In the genomic region with DNA sequence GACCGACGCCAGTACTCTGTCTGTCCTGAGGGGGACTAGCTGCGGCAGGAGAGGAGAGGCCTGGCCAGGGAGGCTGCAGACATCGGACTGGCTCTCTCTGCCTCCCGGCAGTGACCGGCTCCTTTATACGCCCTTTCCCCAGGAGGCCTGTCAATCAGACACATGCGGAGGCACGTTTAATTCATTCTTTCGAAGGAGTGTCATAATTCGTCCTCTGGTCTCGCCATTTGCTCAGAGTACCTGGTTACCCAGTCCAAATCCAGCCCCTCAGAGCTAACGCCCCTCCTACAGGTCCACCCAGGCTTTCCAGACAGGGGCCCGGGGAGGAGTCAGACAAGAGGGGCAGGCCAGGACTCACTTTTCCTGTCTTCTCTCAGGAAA, we compare ENCODE assay signal across 8 mouse cellular contexts. TPM values are rescaled to one million over a fixed set of nuclear protein-coding genes. Genes with fewer than 3 reads are reported as not detected.
DNase-seq lines count a peak whose midpoint lies in the region; ATAC-seq and TF ChIP-seq lines count a peak whose summit lies in the region.

TSS of gene Thbs2 (minus strand) at position 242 of the 381 bp plus-strand sequence.

- H3K4me3 ChIP-seq in forebrain, embryonic 11.5 days (ENCODE audit: low read depth, low read length) = peak within 1 kb of the TSS; percentile 9; the same call in 1 of the 2 replicates
- peak within 1 kb of the TSS; percentile 42 for H3K4me3 ChIP-seq in heart, postnatal 0 days (ENCODE audit: low read depth, low read length)
- peak within 1 kb of the TSS; percentile 42 for H3K4me3 ChIP-seq in midbrain, embryonic 10.5 days

- peak; percentile 69 for ATAC-seq in forebrain, embryonic 11.5 days (replicated peaks; ENCODE audit: low FRiP score)
- ATAC-seq in heart, postnatal 0 days (ENCODE audit: insufficient read depth, low read depth) = peak; percentile 83

- H3K27ac ChIP-seq in forebrain, embryonic 11.5 days (ENCODE audit: low read depth, low read length) = no peak within 1 kb of the TSS
- H3K27ac ChIP-seq in heart, postnatal 0 days (ENCODE audit: low read depth) = peak within 1 kb of the TSS; percentile 41
- 0 out of 2 replicates have a peak within 1 kb of the TSS, but pooled peaks have one; percentile 57 for H3K27ac ChIP-seq in midbrain, embryonic 10.5 days (replicated peaks)

- no peaks in the 10 kb centered on the region for H3K27me3 ChIP-seq in forebrain, embryonic 11.5 days (ENCODE audit: control insufficient read depth, insufficient read depth, low read length)
- no peaks in the 10 kb centered on the region for H3K27me3 ChIP-seq in heart, postnatal 0 days (ENCODE audit: control insufficient read depth, insufficient read depth, low read length)
- H3K27me3 ChIP-seq in midbrain, embryonic 10.5 days (ENCODE audit: low read depth, poor library complexity, severe bottlenecking) = peaks cover 6% of the 10 kb centered on the region; the same call in 1 of the 2 replicates

- TF ChIP-seq CTCF in heart, postnatal 0 days (IDR thresholded peaks at IDR 0.05; ENCODE audit: low read depth) = no peak

- peak within 1 kb of the TSS; percentile 41 for H3K4me2 ChIP-seq in forebrain, embryonic 11.5 days (ENCODE audit: low read depth, low read length, severe bottlenecking)
- H3K4me2 ChIP-seq in heart, postnatal 0 days (ENCODE audit: low read depth, low read length) = peak within 1 kb of the TSS; percentile 56

- no peaks in the 10 kb centered on the region for H3K36me3 ChIP-seq in forebrain, embryonic 11.5 days (ENCODE audit: control insufficient read depth, insufficient read depth, low read length)
- H3K36me3 ChIP-seq in heart, postnatal 0 days (replicated peaks; ENCODE audit: control insufficient read depth, insufficient read depth, low read length) = no peaks in the 10 kb centered on the region
- H3K36me3 ChIP-seq in midbrain, embryonic 10.5 days = no peaks in the 10 kb centered on the region

- WGBS in forebrain, embryonic 11.5 days = 2% methylated on average over 14 of the region's 14 CpGs
- WGBS in heart, postnatal 0 days = 5% methylated on average over 14 of the region's 14 CpGs
- under 1% methylated on average over 14 of the region's 14 CpGs for WGBS in midbrain, embryonic 10.5 days

- TF ChIP-seq EP300 in heart, postnatal 0 days (IDR thresholded peaks at IDR 0.05; ENCODE audit: low read depth) = no peak

- no peaks in the 10 kb centered on the region for H3K9me3 ChIP-seq in forebrain, embryonic 11.5 days (ENCODE audit: control insufficient read depth, low read length)
- H3K9me3 ChIP-seq in heart, postnatal 0 days (replicated peaks; ENCODE audit: control insufficient read depth, low read length) = no peaks in the 10 kb centered on the region
- no peaks in the 10 kb centered on the region for H3K9me3 ChIP-seq in midbrain, embryonic 10.5 days (replicated peaks)

- peaks cover 7% of the 10 kb centered on the region for H3K4me1 ChIP-seq in forebrain, embryonic 11.5 days (replicated peaks; ENCODE audit: control insufficient read depth, insufficient read depth, low read length)
- peaks cover 17% of the 10 kb centered on the region for H3K4me1 ChIP-seq in heart, postnatal 0 days (ENCODE audit: control insufficient read depth, insufficient read depth)
- peaks cover 17% of the 10 kb centered on the region for H3K4me1 ChIP-seq in midbrain, embryonic 10.5 days

- DNase-seq in frontal cortex, postnatal 10 days (ENCODE audit: low spot score in 2 of 2) = peak; percentile 24 to 26
- DNase-seq in frontal cortex, adult 2 months (ENCODE audit: extremely low spot score in 1 of 2, low spot score in 1 of 2) = no peak
- DNase-seq in forebrain, embryonic 11.5 days (ENCODE audit: low spot score) = peak; percentile 64
- peak; percentile 63 for DNase-seq in heart, postnatal 0 days (ENCODE audit: low spot score)
- DNase-seq in kidney, postnatal 25 days = peak; percentile 56 to 74
- DNase-seq in midbrain, embryonic 10.5 days (ENCODE audit: low spot score) = peak; percentile 67
- peak; percentile 33 for DNase-seq in urinary bladder, adult 2 months (ENCODE audit: low spot score)
- DNase-seq in natural killer cell, adult 2 months (ENCODE audit: low spot score in 2 of 2) = no peak

- peak within 1 kb of the TSS; percentile 30; the same call in 1 of the 2 replicates for H3K9ac ChIP-seq in forebrain, embryonic 11.5 days (ENCODE audit: low read length)
- H3K9ac ChIP-seq in heart, postnatal 0 days (replicated peaks; ENCODE audit: low read depth, low read length) = peak within 1 kb of the TSS; percentile 33

RNA-seq across cellular contexts. Expression of gene Thbs2, which starts in this region (rescaled TPM):
- 6.6 and 8.6 TPM in 2 replicates for polyA plus RNA-seq in frontal cortex, adult 2 months (2012; rRNA removed)
- 2.4 and 4.7 TPM in 2 replicates for polyA plus RNA-seq in forebrain, embryonic 11.5 days (2014; fragmentation: Nextera tagmentation; extraction: Ambion mirVana)
- 39.5 and 49.7 TPM in 2 replicates for total RNA-seq in heart, postnatal 0 days (2014; rRNA removed; ENCODE audit: low replicate concordance)
- 17.8 and 17.9 TPM in 2 replicates for polyA plus RNA-seq in heart, postnatal 0 days (2015; fragmentation: Nextera tagmentation; extraction: Ambion mirVana)
- 2.0 and 6.4 TPM in 2 replicates for polyA plus RNA-seq in midbrain, embryonic 10.5 days (2016; fragmentation: Nextera tagmentation; extraction: Ambion mirVana)
- polyA plus RNA-seq in urinary bladder, adult 2 months (2012; rRNA removed) = 107 and 123 TPM in 2 replicates

Comparison
In these comparisons a context has a peak if more than half of its experiments do, and no peak if none do; other contexts are left out.
1. DNase-seq: peak in frontal cortex, postnatal 10 days (2 of 2), forebrain, embryonic 11.5 days (single experiment), heart, postnatal 0 days (single experiment), kidney, postnatal 25 days (2 of 2), midbrain, embryonic 10.5 days (single experiment) and urinary bladder, adult 2 months (single experiment); none in frontal cortex, adult 2 months (0 of 2) and natural killer cell, adult 2 months (0 of 2).
2. Peak in every context shown above with its lines, with median percentiles within 50 percentile points of each other: H3K4me3 ChIP-seq.